Mouse (Mus musculus) cerebellum, adult 9-10 months (tissue): ENCODE measurements at regions not wholly inside any gene's neighbourhood (a gene's known extent, or its start where the extent isn't known, plus 50 kb on each side); places are given as distances from the start of the nearest gene placed in this dataset.
"Not testable (repeated sequence)": the region's sequence is repeated elsewhere in the genome, so short reads cannot be mapped to it uniquely, and the experiment has no call there.

Experiments used
- DNase-seq: peaks from one replicate; pipeline ENCODE4 v3.0.0; 2022

DNA sequence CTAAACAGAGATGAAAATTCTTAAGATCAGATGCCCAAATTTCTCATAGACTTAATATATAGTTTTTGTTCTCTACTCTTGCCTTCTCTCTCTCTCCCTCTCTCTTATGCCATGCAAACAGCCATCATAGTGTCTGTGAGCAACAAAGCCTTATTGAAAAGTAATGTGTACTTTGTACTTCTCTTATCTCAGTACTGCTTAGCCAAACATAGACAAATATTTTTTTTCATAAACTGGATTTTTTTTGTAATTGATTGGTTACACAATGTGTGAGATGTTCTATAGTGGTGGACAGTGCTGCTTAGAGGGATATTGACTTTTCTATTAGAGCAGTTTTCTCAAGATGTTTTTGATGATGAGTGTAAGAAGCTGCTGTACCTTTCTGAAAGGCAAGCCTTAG, 90.1 kb upstream of the Vrk2 start:
- no peak for DNase-seq

DNA sequence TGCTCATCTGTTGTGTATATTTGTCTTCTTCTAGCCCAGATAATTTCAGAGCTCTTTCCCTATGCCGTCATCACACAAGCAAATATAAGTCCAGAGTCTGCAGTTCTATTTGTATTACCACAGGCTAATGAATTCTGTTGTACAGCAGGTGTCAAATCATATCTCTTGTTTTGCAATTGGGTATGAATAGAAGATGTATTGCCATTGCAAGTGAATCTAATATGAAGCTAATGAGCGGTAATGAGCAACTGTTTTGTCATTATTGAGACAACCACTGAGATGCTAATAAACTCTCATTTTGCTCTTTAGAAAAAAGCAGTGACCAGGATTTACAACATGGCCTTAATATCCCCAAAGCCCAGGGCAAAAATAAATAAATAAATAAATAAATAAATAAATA, 73.5 kb upstream of the Vrk2 start:
- no peak for DNase-seq

DNA sequence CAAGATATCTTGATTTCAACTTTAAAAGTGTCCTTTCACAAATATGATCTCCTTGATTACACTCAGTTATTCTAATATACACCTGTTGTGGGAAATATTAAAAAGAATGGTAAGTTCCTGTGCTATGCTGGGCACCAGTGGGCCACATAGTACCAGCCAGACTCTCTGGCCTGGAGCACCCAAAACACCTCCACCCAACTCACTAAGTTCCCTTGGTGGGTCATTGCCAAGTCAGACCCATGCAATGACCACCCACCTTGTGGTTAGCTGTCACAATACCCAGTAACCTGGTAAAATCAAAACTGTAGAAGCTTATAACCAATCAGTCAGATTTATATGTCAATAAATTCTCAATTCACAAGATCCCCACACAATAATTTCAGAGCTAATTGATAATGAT, 67.1 kb upstream of the Vrk2 start:
- DNase-seq = no peak

- not testable (repeated sequence) for DNase-seq
Measured at GRCm38 (mm10) chr11:26649165-26649564, 55.4 kb upstream of the Vrk2 start.
